Mouse (Mus musculus) liver, adult 2 months (tissue): Measurements from ENCODE around the gene Ripor1. TPM values are rescaled to one million over a fixed set of nuclear protein-coding genes. Genes with fewer than 3 reads are reported as not detected.

Experiments
- DNase-seq: peaks from one replicate; pipeline ENCODE4 v3.0.0-alpha.2; 2011; ENCODE audit warnings: low read depth, low spot score; ENCODE audit errors: extremely low read depth
- H3K27ac ChIP-seq: fragments of 200-500 bp; replicated peaks from 2 replicates; pipeline ENCODE4 v1.5.1; 2012; ENCODE audit warnings: low read depth, mild to moderate bottlenecking, control low read depth, inconsistent platforms, low read length; ENCODE audit not compliant: insufficient read depth
- H3K27me3 ChIP-seq: fragments of 200-500 bp; 2 replicates; pipeline ENCODE4 v1.6.1; 2012; ENCODE audit warnings: mild to moderate bottlenecking, moderate library complexity, low read length, inconsistent platforms; ENCODE audit not compliant: control insufficient read depth, insufficient read depth
- H3K36me3 ChIP-seq: fragments of 200-500 bp; 2 replicates; pipeline ENCODE4 v1.6.1; 2012; ENCODE audit warnings: low read length, inconsistent platforms; ENCODE audit not compliant: control insufficient read depth, insufficient read depth
- H3K4me1 ChIP-seq: fragments of 200-500 bp; 2 replicates; pipeline ENCODE4 v1.6.1; 2011; ENCODE audit warnings: low read length; ENCODE audit not compliant: control insufficient read depth, insufficient read depth
- H3K4me3 ChIP-seq: fragments of 200-500 bp; 2 replicates; pipeline ENCODE4 v1.5.1; 2011; ENCODE audit warnings: low read depth, mild to moderate bottlenecking, control low read depth, low read length, moderate library complexity; ENCODE audit not compliant: insufficient read depth
- H3K79me2 ChIP-seq: fragments of 200-500 bp; 2 replicates; pipeline ENCODE4 v1.6.1; 2012; ENCODE audit warnings: inconsistent platforms, mild to moderate bottlenecking, low read length, moderate library complexity; ENCODE audit not compliant: control insufficient read depth, insufficient read depth
- H3K9ac ChIP-seq: fragments of 200-500 bp; 2 replicates; pipeline ENCODE4 v1.6.1; 2012; ENCODE audit warnings: low read depth, mild to moderate bottlenecking, control low read depth, inconsistent platforms, low read length
- CTCF ChIP-seq: fragments of 200-500 bp; IDR thresholded peaks from 2 replicates; pipeline ENCODE4 v1.5.1; 2011; ENCODE audit warnings: low read depth, low read length, control low read depth
- POLR2A ChIP-seq: fragments of 200-500 bp; IDR thresholded peaks from 2 replicates; pipeline ENCODE4 v1.6.1; 2011; ENCODE audit warnings: low read length, control low read depth; ENCODE audit not compliant: insufficient read depth; ENCODE audit errors: extremely low read depth
- WGBS: fragments of 180-500 bp; shearing (Covaris S2); methylation state at CpG from one replicate; pipeline ENCODE4 v1.1.7; 2018; 5-methylcytosine and 5-hydroxymethylcytosine counted together
- polyA plus RNA-seq: library from polyadenylated mRNA; depleted of rRNA; stranded (reverse); fragments of >200 nt; gene quantifications from 2 replicates; pipeline ENCODE4 v1.2.3, GENCODE M21; 2012
- total RNA-seq: library from RNA; depleted of rRNA; stranded (reverse); fragments of >200 nt; gene quantifications from 2 replicates; pipeline ENCODE4 v1.2.3, GENCODE M21; 2014

Gene Ripor1
- total and polyA plus RNA-seq, 2 experiments: 1.3 to 7.4 TPM

- peaks cover 12% of the 10 kb centered on the region for H3K36me3 ChIP-seq
- 95% methylated on average over 19 of the region's 19 CpGs for WGBS
- no peak for TF ChIP-seq CTCF
- no peak for TF ChIP-seq POLR2A
Measured at GRCm38 (mm10) chr8:105618892-105619591, 14.0 kb downstream of the Ripor1 start.

DNA sequence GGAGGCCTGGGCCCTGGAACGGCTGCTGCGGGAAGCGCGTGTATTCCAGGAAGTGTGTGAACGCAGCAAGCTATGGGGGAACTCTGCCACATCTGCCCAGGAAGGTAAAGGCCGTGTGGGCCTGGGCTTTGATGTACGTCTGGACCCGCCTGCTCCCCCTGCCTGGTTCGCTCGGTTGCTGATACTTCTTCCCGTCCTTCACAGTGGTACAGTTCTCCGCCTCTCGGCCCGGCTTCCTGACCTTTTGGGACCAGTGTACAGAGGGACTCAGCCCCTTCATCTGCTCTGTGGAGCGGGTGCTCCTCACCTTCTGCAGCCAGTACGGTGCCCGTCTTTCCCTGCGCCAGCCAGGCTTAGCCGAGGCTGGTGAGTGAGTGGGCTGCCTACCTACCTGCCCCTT is 15.2 kb downstream of the Ripor1 start:
- H3K4me3 ChIP-seq: no peak overlapping the region
- WGBS: 93% methylated on average over 19 of the region's 19 CpGs
- H3K36me3 ChIP-seq: peaks cover 9% of the 10 kb centered on the region
- H3K4me1 ChIP-seq: no peaks in the 10 kb centered on the region
- TF ChIP-seq POLR2A (no peak), CTCF (no peak)
- H3K79me2 ChIP-seq: no peaks in the 10 kb centered on the region
- H3K27me3 ChIP-seq: no peaks in the 10 kb centered on the region
- H3K9ac ChIP-seq: no peak overlapping the region
- no peak for DNase-seq
- H3K27ac ChIP-seq: no peak overlapping the region

More at GRCm38 (mm10) chr8:105618892-105619591, 14.0 kb downstream of the Ripor1 start:
- Histone ChIP-seq H3K79me2 (no peaks in the 10 kb centered on the region), H3K27me3 (no peaks in the 10 kb centered on the region), H3K9ac (no peak overlapping the region), H3K4me3 (no peak overlapping the region), H3K27ac (no peak overlapping the region), H3K4me1 (no peaks in the 10 kb centered on the region)
- DNase-seq: no peak

GRCm38 (mm10) chr8:105620946-105621720 is 16.1 kb downstream of the Ripor1 start:
- no peak for TF ChIP-seq CTCF
- no peak for TF ChIP-seq POLR2A
- Histone ChIP-seq H3K36me3 (peaks cover 6% of the 10 kb centered on the region; the same call in 1 of the 2 replicates), H3K79me2 (no peaks in the 10 kb centered on the region), H3K4me1 (no peaks in the 10 kb centered on the region), H3K4me3 (no peak overlapping the region), H3K27ac (no peak overlapping the region), H3K27me3 (no peaks in the 10 kb centered on the region), H3K9ac (no peak overlapping the region)
- 92% methylated on average over 21 of the region's 21 CpGs for WGBS
- DNase-seq: no peak

- H3K9ac ChIP-seq: no peak overlapping the region
- H3K36me3 ChIP-seq: peaks cover 3% of the 10 kb centered on the region; the same call in 1 of the 2 replicates
- DNase-seq: no peak
- TF ChIP-seq POLR2A: no peak
- TF ChIP-seq CTCF: no peak
- no peaks in the 10 kb centered on the region for H3K79me2 ChIP-seq
- 84% methylated on average over 4 of the region's 4 CpGs for WGBS
- H3K27ac ChIP-seq: no peak overlapping the region
- no peaks in the 10 kb centered on the region for H3K4me1 ChIP-seq
- no peaks in the 10 kb centered on the region for H3K27me3 ChIP-seq
- H3K4me3 ChIP-seq: no peak overlapping the region
Measured at GRCm38 (mm10) chr8:105621841-105622240, 16.8 kb downstream of the Ripor1 start.

GRCm38 (mm10) chr8:105622421-105622920 is 17.4 kb downstream of the Ripor1 start:
- DNase-seq: peak; percentile 64
- WGBS: 13% methylated on average over 8 of the region's 8 CpGs
- Histone ChIP-seq H3K36me3 (peaks cover 3% of the 10 kb centered on the region; the same call in 1 of the 2 replicates), H3K4me3 (no peak overlapping the region), H3K27me3 (no peaks in the 10 kb centered on the region), H3K9ac (no peak overlapping the region), H3K4me1 (no peaks in the 10 kb centered on the region), H3K27ac (no peak overlapping the region), H3K79me2 (no peaks in the 10 kb centered on the region)
- TF ChIP-seq CTCF (peak; percentile 100), POLR2A (no peak)

- Histone ChIP-seq H3K36me3 (no peaks in the 10 kb centered on the region), H3K27me3 (no peaks in the 10 kb centered on the region), H3K4me1 (no peaks in the 10 kb centered on the region), H3K27ac (no peak overlapping the region; the same call in 1 of the 2 replicates), H3K79me2 (no peaks in the 10 kb centered on the region), H3K4me3 (no peak overlapping the region), H3K9ac (no peak overlapping the region)
- 64% methylated on average over 5 of the region's 5 CpGs for WGBS
- TF ChIP-seq CTCF (no peak), POLR2A (no peak)
- no peak for DNase-seq
Measured at GRCm38 (mm10) chr8:105623118-105623517, 18.1 kb downstream of the Ripor1 start.
